Mouse (Mus musculus) embryonic facial prominence, embryonic 11.5 days (tissue): ENCODE measurements around the gene G6pd2. TPM values are rescaled to one million over a fixed set of nuclear protein-coding genes. Genes with fewer than 3 reads are reported as not detected.

Experiments
- ATAC-seq: fragments of 200-750 bp; cut with Nextera tagmentation; replicated peaks from 2 replicates; pipeline ENCODE4 v1.8.0; 2017; ENCODE audit warnings: low read depth; ENCODE audit not compliant: insufficient number of reproducible peaks, low FRiP score, low TSS enrichment
- DNase-seq: peaks from one replicate; pipeline ENCODE4 v3.0.0-alpha.2; 2015; ENCODE audit warnings: low spot score
- H3K27ac ChIP-seq: fragments of 300-500 bp; sonication (generic); replicated peaks from 2 replicates; pipeline ENCODE4 v1.5.1; 2014; ENCODE audit warnings: mild to moderate bottlenecking, low read depth, low read length, control low read depth
- H3K27me3 ChIP-seq: fragments of 300-500 bp; sonication (generic); 2 replicates; pipeline ENCODE4 v1.6.1; 2014; ENCODE audit warnings: mild to moderate bottlenecking, low read length, moderate library complexity, mixed read lengths; ENCODE audit not compliant: control insufficient read depth, insufficient read depth
- H3K36me3 ChIP-seq: fragments of 300-500 bp; sonication (generic); replicated peaks from 2 replicates; pipeline ENCODE4 v1.6.1; 2014; ENCODE audit warnings: low read depth, mild to moderate bottlenecking, low read length, moderate library complexity, mixed read lengths; ENCODE audit not compliant: control insufficient read depth, insufficient read depth
- H3K4me1 ChIP-seq: fragments of 300-500 bp; sonication (generic); 2 replicates; pipeline ENCODE4 v1.6.1; 2014; ENCODE audit warnings: low read length, mixed read lengths; ENCODE audit not compliant: control insufficient read depth, insufficient read depth
- H3K4me2 ChIP-seq: fragments of 300-500 bp; sonication (generic); 2 replicates; pipeline ENCODE4 v1.6.1; 2014; ENCODE audit warnings: low read depth, mild to moderate bottlenecking, control low read depth, low read length, moderate library complexity
- H3K4me3 ChIP-seq: fragments of 300-500 bp; sonication (generic); 2 replicates; pipeline ENCODE4 v1.5.1; 2014; ENCODE audit warnings: low read depth, low read length, control low read depth
- H3K9ac ChIP-seq: fragments of 300-500 bp; sonication (generic); replicated peaks from 2 replicates; pipeline ENCODE4 v1.6.1; 2014; ENCODE audit warnings: mild to moderate bottlenecking, control low read depth, low read length
- H3K9me3 ChIP-seq: fragments of 300-500 bp; sonication (generic); replicated peaks from 2 replicates; pipeline ENCODE4 v1.6.1; 2016; ENCODE audit warnings: mild to moderate bottlenecking, low read length, inconsistent platforms, mixed read lengths; ENCODE audit not compliant: control insufficient read depth
- WGBS: fragments of 180-500 bp; shearing (Covaris S2); extraction: QIAGEN DNeasy Blood & Tissue Kit; methylation state at CpG from one replicate; pipeline ENCODE4 v1.1.7; 2014; 5-methylcytosine and 5-hydroxymethylcytosine counted together
- polyA plus RNA-seq: library from polyadenylated mRNA; unstranded; fragments of >200 nt; fragmentation: Nextera tagmentation; extraction: Ambion mirVana; gene quantifications from 2 replicates; pipeline ENCODE4 v1.2.1, GENCODE M21; 2014

G6pd2 gene
- polyA plus RNA-seq, result not detected in 2 replicates

GRCm38 (mm10) chr5:61808516-61808915, at the start of gene G6pd2:
Gene G6pd2 (plus strand): TSS chr5:61808816.
- ATAC-seq, result no peak
- H3K4me2 ChIP-seq, result no peak within 1 kb of the TSS
- no peaks in the 10 kb centered on the region for H3K36me3 ChIP-seq
- H3K27ac ChIP-seq, result no peak within 1 kb of the TSS
- H3K4me1 ChIP-seq, result no peaks in the 10 kb centered on the region
- 87% methylated on average over 2 of the region's 2 CpGs for WGBS
- no peaks in the 10 kb centered on the region for H3K27me3 ChIP-seq
- no peaks in the 10 kb centered on the region for H3K9me3 ChIP-seq
- no peak within 1 kb of the TSS for H3K4me3 ChIP-seq
- no peak for DNase-seq
- H3K9ac ChIP-seq, result no peak within 1 kb of the TSS

- H3K9ac ChIP-seq, result no peak overlapping the region
- H3K4me2 ChIP-seq, result no peak overlapping the region
- no peaks in the 10 kb centered on the region for H3K9me3 ChIP-seq
- no peaks in the 10 kb centered on the region for H3K4me1 ChIP-seq
- no peaks in the 10 kb centered on the region for H3K27me3 ChIP-seq
- no peaks in the 10 kb centered on the region for H3K36me3 ChIP-seq
- DNase-seq (no peak), ATAC-seq (no peak)
- no peak overlapping the region for H3K4me3 ChIP-seq
- no peak overlapping the region for H3K27ac ChIP-seq
- 77% methylated on average over 1 of the region's 1 CpGs for WGBS
These were observed 44.4 kb upstream of the G6pd2 start for GRCm38 (mm10) chr5:61764214-61764613.

GRCm38 (mm10) chr5:61832935-61833551, 24.4 kb downstream of the G6pd2 start:
- no peak overlapping the region for H3K9ac ChIP-seq
- no peak overlapping the region for H3K4me3 ChIP-seq
- H3K27me3 ChIP-seq, result no peaks in the 10 kb centered on the region
- DNase-seq (no peak), ATAC-seq (no peak)
- no peaks in the 10 kb centered on the region for H3K36me3 ChIP-seq
- H3K4me2 ChIP-seq, result no peak overlapping the region
- H3K27ac ChIP-seq, result no peak overlapping the region
- no peaks in the 10 kb centered on the region for H3K4me1 ChIP-seq
- H3K9me3 ChIP-seq, result no peaks in the 10 kb centered on the region

GRCm38 (mm10) chr5:61843891-61844290, 35.3 kb downstream of the G6pd2 start:
- Histone ChIP-seq H3K4me2 (no peak overlapping the region), H3K27ac (no peak overlapping the region), H3K36me3 (no peaks in the 10 kb centered on the region), H3K27me3 (no peaks in the 10 kb centered on the region), H3K4me1 (no peaks in the 10 kb centered on the region), H3K9ac (no peak overlapping the region), H3K4me3 (no peak overlapping the region), H3K9me3 (no peaks in the 10 kb centered on the region)
- ATAC-seq, result no peak
- 82% methylated on average over 2 of the region's 2 CpGs for WGBS
- DNase-seq, result no peak
